Mouse (Mus musculus) small intestine, adult 2 months (tissue): ENCODE results near the gene Ugt1a6b.

Experiments used
- CTCF ChIP-seq: fragments of 200-500 bp; IDR thresholded peaks from 2 replicates; pipeline ENCODE4 v1.5.1; 2012; ENCODE audit warnings: low read depth, mild to moderate bottlenecking, control low read depth, inconsistent platforms, low read length, moderate library complexity, mixed read lengths; ENCODE audit not compliant: insufficient replicate concordance, insufficient read length; ENCODE audit errors: extremely low read depth
- POLR2A ChIP-seq: fragments of 200-500 bp; IDR thresholded peaks from 2 replicates; pipeline ENCODE4 v1.6.1; 2012; ENCODE audit warnings: low read depth, mild to moderate bottlenecking, control low read depth, inconsistent platforms, low read length, moderate library complexity

GRCm38 (mm10) chr1:88230981-88231802 lies 128.1 kb downstream of the Ugt1a6b start:
- no peak for TF ChIP-seq CTCF
- TF ChIP-seq POLR2A, result no peak
